Mouse (Mus musculus): ENCODE measurements at regions not wholly inside any gene's neighbourhood (a gene's known extent, or its start where the extent isn't known, plus 50 kb on each side); places are given as distances from the start of the nearest gene placed in this dataset.

DNA sequence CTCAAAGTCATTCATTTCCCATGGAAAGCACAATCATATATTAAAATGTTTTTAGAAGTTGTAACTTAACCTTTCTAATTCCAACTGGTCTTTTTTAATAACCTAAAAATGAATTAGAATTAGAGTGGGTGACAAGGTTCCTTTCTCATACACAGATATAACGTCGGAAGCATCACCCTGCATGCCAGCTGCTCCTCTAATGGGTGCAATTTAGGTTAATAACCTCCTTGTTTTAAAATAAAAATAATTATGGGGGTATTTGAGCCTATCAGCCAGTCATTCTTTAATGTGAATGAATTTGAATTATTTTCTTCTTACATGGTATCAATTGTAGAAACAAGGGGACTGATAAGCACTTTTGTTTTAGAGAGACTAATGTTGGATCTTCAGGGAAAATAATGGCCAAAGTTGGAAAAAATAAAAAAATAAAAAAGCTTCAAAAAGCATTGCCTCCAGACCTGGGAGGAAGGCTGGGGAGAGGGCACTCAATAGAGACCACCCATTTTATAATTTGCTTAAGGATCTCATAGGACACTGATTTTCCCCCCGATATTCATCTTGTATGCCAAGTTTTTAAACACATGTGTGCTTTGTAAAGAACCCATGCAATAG lies 960.9 kb downstream of the Robo2 start:
- TF ChIP-seq POLR2AphosphoS5 (IDR thresholded peaks at IDR 0.05; ENCODE audit: insufficient replicate concordance, low read depth, low read length) (no peak), TAL1 (conservative IDR thresholded peaks at IDR 0.05; ENCODE audit: low read depth, low read length) (no peak), CTCF (IDR thresholded peaks at IDR 0.05; ENCODE audit: low read depth, low read length) (no peak), GATA1 (IDR thresholded peaks at IDR 0.05; ENCODE audit: borderline replicate concordance, low read length) (no peak), GATA2 (IDR thresholded peaks at IDR 0.05; ENCODE audit: borderline replicate concordance, low read depth, low read length) (no peak)
- Histone ChIP-seq H3K4me1 (ENCODE audit: insufficient read depth, low read depth, low read length) (no peaks in the 10 kb centered on the region), H3K36me3 (replicated peaks) (no peaks in the 10 kb centered on the region), H3K27me3 (ENCODE audit: insufficient read depth, low read length) (no peaks in the 10 kb centered on the region), H3K9me3 (replicated peaks) (0 out of 2 replicates have a peak, but pooled peaks cover under 1% of the 10 kb centered on the region), H3K4me3 (ENCODE audit: low read depth, low read length) (no peak overlapping the region)
- DNase-seq (ENCODE audit: low spot score) (no peak), ATAC-seq (ENCODE audit: extremely low read depth, insufficient number of reproducible peaks, low FRiP score, poor library complexity, severe bottlenecking) (no peak)

GRCm38 (mm10) chr16:73449836-73450235 lies 961.8 kb downstream of the Robo2 start:
- Histone ChIP-seq H3K4me3 (ENCODE audit: low read depth, low read length) (no peak overlapping the region), H3K4me1 (ENCODE audit: insufficient read depth, low read depth, low read length) (no peaks in the 10 kb centered on the region), H3K9me3 (replicated peaks) (no peaks in the 10 kb centered on the region), H3K36me3 (replicated peaks) (no peaks in the 10 kb centered on the region), H3K27me3 (ENCODE audit: insufficient read depth, low read length) (no peaks in the 10 kb centered on the region)
- ATAC-seq (ENCODE audit: extremely low read depth, insufficient number of reproducible peaks, low FRiP score, poor library complexity, severe bottlenecking) (no peak), DNase-seq (ENCODE audit: low spot score) (no peak)
- TF ChIP-seq CTCF (IDR thresholded peaks at IDR 0.05; ENCODE audit: low read depth, low read length): no peak
- no peak for TF ChIP-seq POLR2AphosphoS5 (IDR thresholded peaks at IDR 0.05; ENCODE audit: insufficient replicate concordance, low read depth, low read length)

DNA sequence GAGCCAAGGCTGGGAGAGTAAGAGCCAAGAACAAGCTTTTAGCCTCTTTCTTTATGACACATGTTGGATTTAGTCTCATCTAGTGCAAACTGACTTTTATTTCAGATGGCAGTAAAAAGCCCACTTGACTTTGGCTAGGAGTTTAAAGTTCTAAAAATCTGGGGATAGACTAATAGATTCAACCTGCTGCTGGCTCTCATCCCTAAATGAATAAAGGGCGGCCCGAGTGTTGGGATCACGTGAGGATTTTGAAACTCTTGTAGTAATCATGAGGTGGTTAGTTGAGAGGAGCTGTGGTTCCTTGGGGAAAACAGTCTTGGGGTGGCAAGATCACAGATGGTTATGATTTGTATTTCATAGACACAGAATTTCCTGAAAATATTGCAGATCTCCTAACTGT lies 975.9 kb downstream of the Robo2 start:
- H3K4me3 ChIP-seq (ENCODE audit: low read depth, low read length): no peak overlapping the region
- ATAC-seq (ENCODE audit: extremely low read depth, insufficient number of reproducible peaks, low FRiP score, poor library complexity, severe bottlenecking): no peak
- no peaks in the 10 kb centered on the region for H3K27me3 ChIP-seq (ENCODE audit: insufficient read depth, low read length)
- no peaks in the 10 kb centered on the region; the same call in 1 of the 2 replicates for H3K9me3 ChIP-seq (replicated peaks)
- DNase-seq (ENCODE audit: low spot score): no peak
- H3K4me1 ChIP-seq (ENCODE audit: insufficient read depth, low read depth, low read length): no peaks in the 10 kb centered on the region
- TF ChIP-seq CTCF (IDR thresholded peaks at IDR 0.05; ENCODE audit: low read depth, low read length): no peak
- no peak for TF ChIP-seq GATA1 (IDR thresholded peaks at IDR 0.05; ENCODE audit: borderline replicate concordance, low read length)
- TF ChIP-seq GATA2 (IDR thresholded peaks at IDR 0.05; ENCODE audit: borderline replicate concordance, low read depth, low read length): no peak
- TF ChIP-seq POLR2AphosphoS5 (IDR thresholded peaks at IDR 0.05; ENCODE audit: insufficient replicate concordance, low read depth, low read length): no peak
- TF ChIP-seq TAL1 (conservative IDR thresholded peaks at IDR 0.05; ENCODE audit: low read depth, low read length): no peak
- H3K36me3 ChIP-seq (replicated peaks): no peaks in the 10 kb centered on the region

DNA sequence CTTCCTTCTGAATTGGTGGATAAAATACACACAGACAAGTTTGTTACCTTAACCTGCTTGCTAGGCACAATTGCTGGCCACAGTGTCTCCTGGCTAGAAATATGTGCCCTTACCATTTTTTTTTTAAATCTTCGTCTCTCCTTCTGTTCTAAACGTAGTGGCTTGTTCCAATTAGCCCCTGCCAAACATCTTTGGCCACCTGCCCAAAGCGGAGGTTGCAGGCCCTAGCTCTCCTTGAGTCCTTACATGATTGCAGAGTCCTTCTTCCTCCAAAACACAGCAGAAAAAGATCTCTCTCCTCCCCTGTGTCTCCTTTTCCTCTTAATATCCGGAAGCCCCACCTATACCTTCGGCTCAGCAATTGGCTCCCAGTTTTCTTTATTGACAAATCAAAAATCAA lies 986.8 kb downstream of the Robo2 start:
- no peaks in the 10 kb centered on the region for H3K27me3 ChIP-seq (ENCODE audit: insufficient read depth, low read length)
- TF ChIP-seq CTCF (IDR thresholded peaks at IDR 0.05; ENCODE audit: low read depth, low read length): no peak
- no peak for TF ChIP-seq POLR2AphosphoS5 (IDR thresholded peaks at IDR 0.05; ENCODE audit: insufficient replicate concordance, low read depth, low read length)
- TF ChIP-seq TAL1 (conservative IDR thresholded peaks at IDR 0.05; ENCODE audit: low read depth, low read length): no peak
- TF ChIP-seq GATA1 (IDR thresholded peaks at IDR 0.05; ENCODE audit: borderline replicate concordance, low read length): no peak
- no peak for TF ChIP-seq GATA2 (IDR thresholded peaks at IDR 0.05; ENCODE audit: borderline replicate concordance, low read depth, low read length)
- DNase-seq (ENCODE audit: low spot score): no peak
- H3K9me3 ChIP-seq (replicated peaks): no peaks in the 10 kb centered on the region
- no peaks in the 10 kb centered on the region for H3K36me3 ChIP-seq (replicated peaks)
- H3K4me3 ChIP-seq (ENCODE audit: low read depth, low read length): no peak overlapping the region
- no peaks in the 10 kb centered on the region for H3K4me1 ChIP-seq (ENCODE audit: insufficient read depth, low read depth, low read length)
- no peak for ATAC-seq (ENCODE audit: extremely low read depth, insufficient number of reproducible peaks, low FRiP score, poor library complexity, severe bottlenecking)

DNA sequence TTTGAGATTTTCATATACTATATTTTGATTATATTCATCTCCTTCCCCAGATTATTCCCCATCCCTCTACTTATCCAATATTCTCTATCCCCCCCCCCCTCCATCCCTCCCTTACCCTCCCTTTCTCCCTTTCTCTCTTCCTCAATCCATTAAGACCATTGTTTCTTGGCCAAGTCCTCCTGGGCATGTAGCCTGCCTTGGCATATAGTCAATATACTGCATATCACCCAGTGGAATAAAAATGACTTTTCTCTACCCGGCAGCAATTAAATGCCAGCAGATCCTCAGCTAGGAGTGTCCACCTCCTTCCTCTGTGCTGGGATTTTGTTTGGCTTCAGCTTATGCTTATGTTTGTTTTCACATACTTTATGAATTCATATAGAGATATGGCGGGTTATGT lies 987.3 kb downstream of the Robo2 start:
- Histone ChIP-seq H3K4me1 (ENCODE audit: insufficient read depth, low read depth, low read length) (no peaks in the 10 kb centered on the region), H3K9me3 (replicated peaks) (no peaks in the 10 kb centered on the region)
- DNase-seq (ENCODE audit: low spot score): no peak

DNA sequence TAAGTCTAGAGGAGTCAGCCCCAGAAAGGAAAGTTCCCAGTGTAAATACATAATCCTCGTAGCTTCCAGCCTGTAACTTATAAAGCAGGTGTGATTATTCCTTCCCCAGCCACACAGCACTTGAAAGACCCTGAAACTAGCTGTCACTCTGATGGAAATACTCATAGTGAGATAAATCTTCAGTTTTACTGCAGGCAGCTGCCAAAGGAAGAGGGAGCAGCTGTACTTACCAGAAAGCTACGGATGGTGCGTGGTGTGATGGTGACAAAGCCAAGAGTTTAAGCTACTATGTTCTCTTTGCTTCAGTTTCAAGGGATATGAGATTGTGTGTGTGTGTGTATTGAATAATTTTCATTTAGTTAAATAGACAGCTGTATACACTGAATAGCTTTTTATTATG lies 1007.1 kb downstream of the Robo2 start:
- Histone ChIP-seq H3K4me3 (ENCODE audit: low read depth, low read length) (no peak overlapping the region), H3K9me3 (replicated peaks) (no peaks in the 10 kb centered on the region), H3K4me1 (ENCODE audit: insufficient read depth, low read depth, low read length) (no peaks in the 10 kb centered on the region), H3K27me3 (ENCODE audit: insufficient read depth, low read length) (no peaks in the 10 kb centered on the region), H3K36me3 (replicated peaks) (no peaks in the 10 kb centered on the region)
- DNase-seq (ENCODE audit: low spot score) (no peak), ATAC-seq (ENCODE audit: extremely low read depth, insufficient number of reproducible peaks, low FRiP score, poor library complexity, severe bottlenecking) (no peak)
- no peak for TF ChIP-seq TAL1 (conservative IDR thresholded peaks at IDR 0.05; ENCODE audit: low read depth, low read length)

More for the DNA sequence above, 987.3 kb downstream of the Robo2 start:
- no peak for ATAC-seq (ENCODE audit: extremely low read depth, insufficient number of reproducible peaks, low FRiP score, poor library complexity, severe bottlenecking)
- Histone ChIP-seq H3K4me3 (ENCODE audit: low read depth, low read length) (no peak overlapping the region), H3K27me3 (ENCODE audit: insufficient read depth, low read length) (no peaks in the 10 kb centered on the region), H3K36me3 (replicated peaks) (no peaks in the 10 kb centered on the region)
- TF ChIP-seq TAL1 (conservative IDR thresholded peaks at IDR 0.05; ENCODE audit: low read depth, low read length): no peak
- no peak for TF ChIP-seq GATA1 (IDR thresholded peaks at IDR 0.05; ENCODE audit: borderline replicate concordance, low read length)
- no peak for TF ChIP-seq GATA2 (IDR thresholded peaks at IDR 0.05; ENCODE audit: borderline replicate concordance, low read depth, low read length)
- TF ChIP-seq POLR2AphosphoS5 (IDR thresholded peaks at IDR 0.05; ENCODE audit: insufficient replicate concordance, low read depth, low read length): no peak
- TF ChIP-seq CTCF (IDR thresholded peaks at IDR 0.05; ENCODE audit: low read depth, low read length): no peak

- Histone ChIP-seq H3K36me3 (replicated peaks) (no peaks in the 10 kb centered on the region), H3K27me3 (ENCODE audit: insufficient read depth, low read length) (no peaks in the 10 kb centered on the region), H3K4me1 (ENCODE audit: insufficient read depth, low read depth, low read length) (no peaks in the 10 kb centered on the region), H3K4me3 (ENCODE audit: low read depth, low read length) (no peak overlapping the region), H3K9me3 (replicated peaks) (no peaks in the 10 kb centered on the region)
- ATAC-seq (ENCODE audit: extremely low read depth, insufficient number of reproducible peaks, low FRiP score, poor library complexity, severe bottlenecking): no peak
- TF ChIP-seq GATA2 (IDR thresholded peaks at IDR 0.05; ENCODE audit: borderline replicate concordance, low read depth, low read length) (no peak), GATA1 (IDR thresholded peaks at IDR 0.05; ENCODE audit: borderline replicate concordance, low read length) (no peak), TAL1 (conservative IDR thresholded peaks at IDR 0.05; ENCODE audit: low read depth, low read length) (no peak), CTCF (IDR thresholded peaks at IDR 0.05; ENCODE audit: low read depth, low read length) (no peak), POLR2AphosphoS5 (IDR thresholded peaks at IDR 0.05; ENCODE audit: insufficient replicate concordance, low read depth, low read length) (no peak)
- DNase-seq (ENCODE audit: low spot score): no peak
Observed at GRCm38 (mm10) chr16:73404099-73404498, 1007.5 kb downstream of the Robo2 start.

Measured in G1E (cell line).